Mouse (Mus musculus) G1E (cell line): Measurements from ENCODE around the gene Dnm3.

ENCODE experiments used
- CTCF ChIP-seq: IDR thresholded peaks from 2 replicates; pipeline ENCODE4 v1.5.1; 2012; ENCODE audit warnings: low read depth, low read length, inconsistent platforms, mixed read lengths
- GATA1 ChIP-seq: IDR thresholded peaks from 2 replicates; pipeline ENCODE4 v1.6.1; 2012; ENCODE audit warnings: borderline replicate concordance, low read length, inconsistent platforms, mixed read lengths
- POLR2AphosphoS5 ChIP-seq: IDR thresholded peaks from 2 replicates; pipeline ENCODE4 v1.6.1; 2012; ENCODE audit warnings: low read depth, low read length, inconsistent platforms; ENCODE audit not compliant: insufficient replicate concordance

DNA sequence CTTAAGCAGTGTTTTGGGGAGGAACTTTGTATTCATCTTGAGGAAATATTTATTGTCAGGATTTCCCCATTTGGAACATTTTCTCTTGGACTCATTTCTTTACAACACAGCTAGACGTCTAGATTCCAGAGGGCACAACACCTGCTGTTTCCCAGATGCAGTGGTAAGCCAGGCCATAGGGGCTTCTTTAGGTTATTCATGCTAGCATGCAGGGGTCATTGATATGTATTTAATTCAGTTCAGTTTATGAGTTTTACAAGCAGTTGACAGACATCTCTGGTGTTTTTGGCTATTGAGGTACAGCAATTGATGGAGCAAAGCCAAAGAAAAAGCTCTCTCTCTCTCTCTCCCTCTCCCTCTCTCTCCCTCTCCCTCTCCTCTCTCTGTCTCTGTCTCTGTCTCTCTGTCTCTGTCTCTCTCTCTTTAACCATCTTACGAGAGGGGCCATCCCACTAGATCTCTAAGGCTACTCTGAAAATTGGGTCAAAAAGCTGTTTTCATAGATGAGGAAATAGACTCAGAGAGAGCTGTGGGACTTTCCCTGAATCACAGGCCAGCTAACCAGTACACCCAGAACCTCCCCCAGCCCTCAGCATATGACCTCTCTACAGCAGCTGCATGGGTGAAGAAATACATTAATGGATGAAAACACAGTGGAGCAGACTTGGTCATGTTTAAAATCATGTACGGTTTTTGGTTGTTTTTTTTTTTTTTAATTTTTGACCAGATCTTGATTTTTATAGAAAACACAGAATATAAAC is 384.8 kb downstream of the Dnm3 start:
- no peak for TF ChIP-seq CTCF
- no peak for TF ChIP-seq POLR2AphosphoS5
- TF ChIP-seq GATA1, result no peak
